Mouse (Mus musculus) kidney, embryonic 15.5 days (tissue): ENCODE results near the gene Prrt1. TPM values are rescaled to one million over a fixed set of nuclear protein-coding genes. Genes with fewer than 3 reads are reported as not detected.

Experiments
- ATAC-seq: fragments of 200-750 bp; cut with Nextera tagmentation; replicated peaks from 2 replicates; pipeline ENCODE4 v1.8.0; 2017; ENCODE audit warnings: moderate TSS enrichment; ENCODE audit not compliant: low FRiP score
- H3K27ac ChIP-seq: fragments of 300-500 bp; sonication (generic); 2 replicates; pipeline ENCODE4 v1.5.1; 2015; ENCODE audit warnings: mild to moderate bottlenecking, inconsistent platforms
- H3K27me3 ChIP-seq: fragments of 300-500 bp; sonication (generic); 2 replicates; pipeline ENCODE4 v1.6.1; 2015; ENCODE audit warnings: inconsistent platforms
- H3K36me3 ChIP-seq: fragments of 300-500 bp; sonication (generic); 2 replicates; pipeline ENCODE4 v1.6.1; 2015; ENCODE audit warnings: inconsistent platforms
- H3K4me1 ChIP-seq: fragments of 300-500 bp; sonication (generic); 2 replicates; pipeline ENCODE4 v1.6.1; 2015; ENCODE audit warnings: inconsistent platforms
- H3K4me2 ChIP-seq: fragments of 300-500 bp; sonication (generic); 2 replicates; pipeline ENCODE4 v1.6.1; 2015; ENCODE audit warnings: moderate library complexity, mild to moderate bottlenecking, inconsistent platforms
- H3K4me3 ChIP-seq: fragments of 300-500 bp; sonication (generic); replicated peaks from 2 replicates; pipeline ENCODE4 v1.5.1; 2015; ENCODE audit warnings: mild to moderate bottlenecking, inconsistent platforms
- H3K9ac ChIP-seq: fragments of 300-500 bp; sonication (generic); 2 replicates; pipeline ENCODE4 v1.6.1; 2015; ENCODE audit warnings: mild to moderate bottlenecking, inconsistent platforms
- H3K9me3 ChIP-seq: fragments of 300-500 bp; sonication (generic); replicated peaks from 2 replicates; pipeline ENCODE4 v1.6.1; 2016; ENCODE audit warnings: inconsistent platforms
- WGBS: fragments of 180-500 bp; shearing (Covaris S2); methylation state at CpG from one replicate; pipeline ENCODE4 v1.1.7; 2015; ENCODE audit warnings: mixed read lengths; 5-methylcytosine and 5-hydroxymethylcytosine counted together
- polyA plus RNA-seq: library from polyadenylated mRNA; unstranded; fragments of >200 nt; fragmentation: Nextera tagmentation; extraction: Ambion mirVana; gene quantifications from 2 replicates; pipeline ENCODE4 v1.2.1, GENCODE M21; 2015

Gene Prrt1
- polyA plus RNA-seq, 1 experiment from 2014 or later = 0.35 TPM

DNA sequence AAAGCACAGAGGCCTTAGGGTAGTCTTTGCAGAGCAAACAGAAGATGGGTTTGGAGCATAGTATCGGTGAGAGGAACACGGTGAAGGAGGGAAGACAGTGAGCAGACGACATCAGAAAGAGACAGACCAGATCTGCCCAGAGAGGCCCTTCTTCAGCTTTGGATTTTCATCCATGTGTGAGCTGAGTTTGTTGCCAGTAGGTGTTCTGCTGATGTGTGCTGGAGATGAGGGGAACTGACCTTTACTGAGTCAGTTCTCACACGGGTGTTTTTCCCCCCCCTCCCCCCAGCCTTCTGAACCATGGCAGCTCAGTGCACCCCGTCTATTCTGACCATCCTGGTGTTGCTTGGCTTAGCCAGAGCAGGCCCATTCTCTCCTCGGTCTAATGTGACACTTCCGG is 40.9 kb downstream of the Prrt1 start, which contains the start of gene Tnxb:
Gene Tnxb, plus strand, starts transcription at position 301 of the 400 bp plus-strand sequence.
- Histone ChIP-seq H3K4me3 (peak within 1 kb of the TSS; percentile 42), H3K4me2 (peak within 1 kb of the TSS; percentile 77), H3K27ac (no peak within 1 kb of the TSS), H3K9ac (peak within 1 kb of the TSS; percentile 29; the same call in 1 of the 2 replicates), H3K4me1 (peaks cover 15% of the 10 kb centered on the region), H3K36me3 (no peaks in the 10 kb centered on the region), H3K27me3 (peaks cover 73% of the 10 kb centered on the region), H3K9me3 (no peaks in the 10 kb centered on the region)
- 64% methylated on average over 7 of the region's 7 CpGs for WGBS
- ATAC-seq = no peak

DNA sequence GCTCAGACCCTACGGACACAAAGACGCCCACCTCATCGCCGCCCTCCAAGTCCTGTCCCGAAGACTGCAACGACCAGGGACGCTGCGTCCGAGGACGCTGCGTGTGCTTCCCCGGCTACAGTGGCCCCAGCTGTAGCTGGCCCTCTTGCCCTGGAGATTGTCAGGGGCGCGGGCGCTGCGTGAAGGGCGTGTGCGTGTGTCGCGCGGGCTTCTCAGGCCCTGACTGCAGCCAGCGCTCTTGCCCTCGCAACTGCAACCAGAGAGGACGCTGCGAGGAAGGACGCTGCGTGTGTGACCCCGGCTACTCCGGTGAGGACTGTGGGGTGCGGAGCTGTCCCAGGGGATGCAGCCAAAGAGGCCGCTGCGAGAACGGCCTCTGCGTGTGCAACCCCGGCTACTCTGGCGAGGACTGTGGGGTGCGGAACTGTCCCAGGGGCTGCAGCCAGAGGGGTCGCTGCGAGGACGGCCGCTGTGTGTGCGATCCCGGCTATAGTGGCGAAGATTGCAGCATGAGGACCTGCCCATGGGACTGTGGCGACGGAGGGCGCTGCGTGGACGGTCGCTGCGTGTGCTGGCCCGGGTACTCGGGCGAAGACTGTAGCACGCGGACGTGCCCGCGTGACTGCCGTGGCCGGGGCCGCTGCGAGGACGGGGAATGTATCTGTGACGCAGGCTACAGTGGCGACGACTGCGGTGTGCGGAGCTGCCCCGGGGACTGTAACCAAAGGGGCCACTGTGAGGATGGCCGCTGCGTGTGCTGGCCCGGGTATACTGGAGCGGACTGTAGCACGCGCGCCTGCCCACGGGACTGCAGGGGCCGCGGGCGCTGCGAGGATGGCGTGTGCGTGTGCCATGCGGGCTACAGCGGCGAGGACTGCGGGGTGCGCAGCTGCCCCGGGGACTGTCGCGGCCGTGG is 42.1 kb downstream of the Prrt1 start:
- Histone ChIP-seq H3K4me1 (peaks cover 15% of the 10 kb centered on the region), H3K4me3 (peak overlapping the region; percentile 42), H3K9me3 (no peaks in the 10 kb centered on the region), H3K27ac (no peak overlapping the region), H3K27me3 (peaks cover 71% of the 10 kb centered on the region), H3K36me3 (no peaks in the 10 kb centered on the region), H3K4me2 (peak overlapping the region; percentile 77), H3K9ac (peak overlapping the region; percentile 29)
- no peak; the same call in 1 of the 2 replicates for ATAC-seq
- WGBS = 8% methylated on average over 87 of the region's 93 CpGs

DNA sequence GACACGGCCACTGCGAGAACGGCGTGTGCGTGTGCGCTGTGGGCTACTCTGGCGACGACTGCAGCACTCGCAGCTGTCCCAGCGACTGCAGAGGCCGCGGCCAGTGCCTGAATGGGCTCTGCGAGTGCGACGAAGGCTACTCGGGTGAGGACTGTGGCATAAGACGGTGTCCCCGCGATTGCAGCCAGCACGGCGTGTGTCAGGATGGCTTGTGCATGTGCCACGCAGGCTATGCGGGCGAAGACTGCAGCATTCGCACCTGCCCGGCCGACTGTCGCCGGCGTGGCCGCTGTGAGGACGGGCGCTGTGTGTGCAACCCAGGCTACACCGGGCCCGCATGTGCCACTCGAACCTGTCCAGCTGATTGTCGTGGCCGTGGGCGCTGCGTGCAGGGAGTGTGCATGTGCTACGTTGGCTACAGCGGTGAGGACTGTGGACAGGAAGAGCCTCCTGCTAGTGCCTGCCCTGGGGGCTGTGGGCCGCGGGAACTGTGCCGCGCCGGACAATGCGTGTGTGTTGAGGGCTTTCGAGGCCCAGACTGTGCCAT is 43.0 kb downstream of the Prrt1 start:
- H3K4me2 ChIP-seq = peak overlapping the region; percentile 77
- H3K27ac ChIP-seq = no peak overlapping the region
- WGBS = 31% methylated on average over 49 of the region's 49 CpGs
- no peak for ATAC-seq
- peak overlapping the region; percentile 29; the same call in 1 of the 2 replicates for H3K9ac ChIP-seq
- H3K36me3 ChIP-seq = no peaks in the 10 kb centered on the region
- peaks cover 77% of the 10 kb centered on the region for H3K27me3 ChIP-seq
- peak overlapping the region; percentile 42 for H3K4me3 ChIP-seq
- H3K9me3 ChIP-seq = no peaks in the 10 kb centered on the region
- peaks cover 15% of the 10 kb centered on the region for H3K4me1 ChIP-seq

DNA sequence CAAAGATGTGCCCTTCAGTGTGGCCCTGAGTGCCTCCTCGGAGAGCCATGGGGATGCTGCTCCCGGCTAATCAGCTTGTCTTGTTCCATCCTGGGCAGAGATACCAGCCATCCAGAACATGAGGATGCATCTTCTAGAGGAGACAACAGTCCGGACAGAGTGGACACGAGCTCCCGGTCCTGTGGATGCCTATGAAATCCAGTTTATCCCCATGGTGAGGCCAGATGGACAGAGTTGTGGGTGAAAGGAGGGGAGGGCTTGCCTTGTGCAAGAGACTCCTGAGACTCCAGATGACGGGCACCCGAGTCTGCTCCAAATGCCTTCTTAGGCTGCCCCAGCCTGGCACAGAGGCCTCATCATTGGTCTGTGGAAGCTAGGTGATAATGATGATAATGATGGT is 43.8 kb downstream of the Prrt1 start:
- H3K4me2 ChIP-seq = no peak overlapping the region
- no peaks in the 10 kb centered on the region for H3K36me3 ChIP-seq
- peaks cover 81% of the 10 kb centered on the region for H3K27me3 ChIP-seq
- no peak for ATAC-seq
- no peak overlapping the region for H3K27ac ChIP-seq
- no peak overlapping the region for H3K9ac ChIP-seq
- H3K4me1 ChIP-seq = peaks cover 15% of the 10 kb centered on the region
- H3K9me3 ChIP-seq = no peaks in the 10 kb centered on the region
- no peak overlapping the region for H3K4me3 ChIP-seq
- WGBS = 82% methylated on average over 7 of the region's 7 CpGs

DNA sequence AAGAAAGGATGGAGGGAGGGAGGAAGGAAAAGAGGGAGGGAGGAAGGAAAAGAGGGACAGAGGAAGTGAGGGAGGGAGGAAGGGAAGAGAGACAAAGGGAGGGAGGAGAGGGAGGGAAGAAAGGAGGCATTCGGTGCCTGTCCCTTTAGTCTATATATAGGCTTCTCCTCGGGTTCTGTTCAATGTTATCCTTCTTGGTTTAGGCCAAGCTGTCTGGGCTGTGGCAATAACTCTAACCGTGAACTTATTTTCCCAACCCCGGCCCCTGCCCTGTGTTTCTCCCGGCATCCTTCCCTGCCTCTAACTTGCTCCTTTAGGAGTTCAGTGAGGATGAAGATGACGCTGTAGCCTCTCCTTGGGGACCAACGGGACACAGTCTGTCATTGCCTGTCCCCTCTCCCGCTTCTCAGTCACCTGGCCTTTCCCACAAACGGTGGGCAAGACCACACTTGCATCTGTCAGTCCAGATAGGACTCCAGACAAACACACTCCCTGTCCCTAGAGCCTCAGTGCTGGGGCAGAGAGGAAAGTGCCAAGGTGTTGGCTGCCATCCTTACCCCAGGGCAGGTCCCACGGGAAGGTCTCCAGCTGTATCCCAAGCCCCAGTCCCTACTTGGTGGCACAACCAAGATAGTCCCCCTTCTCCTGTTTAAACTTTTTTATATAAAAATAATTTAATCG is 45.3 kb downstream of the Prrt1 start:
- no peak overlapping the region for H3K4me3 ChIP-seq
- no peak overlapping the region for H3K4me2 ChIP-seq
- ATAC-seq = no peak
- H3K9me3 ChIP-seq = no peaks in the 10 kb centered on the region
- peaks cover 89% of the 10 kb centered on the region for H3K27me3 ChIP-seq
- H3K9ac ChIP-seq = no peak overlapping the region
- no peaks in the 10 kb centered on the region for H3K36me3 ChIP-seq
- 61% methylated on average over 11 of the region's 11 CpGs for WGBS
- no peak overlapping the region for H3K27ac ChIP-seq
- H3K4me1 ChIP-seq = peaks cover 15% of the 10 kb centered on the region

DNA sequence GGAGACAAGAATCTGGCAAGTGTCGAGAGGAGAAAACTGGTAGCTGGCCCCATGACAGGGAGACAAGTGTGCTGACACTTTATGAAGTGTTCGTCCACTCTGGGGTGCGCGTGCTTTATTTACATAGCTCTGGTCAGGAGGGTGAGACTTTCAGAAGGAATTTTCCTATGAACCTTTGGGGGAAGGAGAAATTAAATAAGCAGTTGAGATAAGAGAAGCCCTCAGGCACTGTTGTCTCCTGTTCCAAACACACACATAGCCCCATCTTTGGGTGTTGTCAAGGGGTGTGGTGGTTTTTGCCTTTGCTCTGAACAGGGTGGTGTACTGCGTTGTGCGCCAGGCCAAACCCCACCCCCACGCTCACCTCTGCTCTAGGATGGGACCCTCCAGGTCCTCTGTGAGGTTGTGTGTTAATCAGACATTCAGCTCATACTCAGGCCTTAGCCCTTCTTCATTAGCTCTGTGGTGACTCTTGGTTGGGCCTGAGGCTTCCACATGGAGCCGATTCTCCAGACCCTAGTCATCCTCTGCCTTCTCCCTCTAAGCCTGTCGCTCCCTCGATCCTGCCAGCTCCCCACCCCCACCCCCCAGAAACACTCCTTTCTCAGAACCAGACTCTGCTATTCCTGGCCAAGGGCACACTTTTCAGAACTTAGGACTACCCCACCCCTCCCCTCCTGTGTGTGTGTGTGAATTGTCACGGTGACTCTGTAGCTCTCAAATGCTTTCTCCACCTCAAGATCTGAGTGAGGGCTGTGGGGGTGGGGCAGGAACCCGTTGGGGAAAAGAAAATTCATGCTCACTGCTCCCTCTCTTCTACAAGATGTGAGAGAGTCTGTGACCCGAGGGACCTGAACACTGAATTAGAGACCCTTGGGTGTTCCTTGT is 46.1 kb downstream of the Prrt1 start:
- H3K36me3 ChIP-seq = no peaks in the 10 kb centered on the region
- no peaks in the 10 kb centered on the region for H3K9me3 ChIP-seq
- H3K4me3 ChIP-seq = no peak overlapping the region
- no peak overlapping the region for H3K9ac ChIP-seq
- H3K27ac ChIP-seq = no peak overlapping the region
- peaks cover 18% of the 10 kb centered on the region for H3K4me1 ChIP-seq
- ATAC-seq = no peak
- peaks cover 89% of the 10 kb centered on the region for H3K27me3 ChIP-seq
- no peak overlapping the region for H3K4me2 ChIP-seq
- 69% methylated on average over 13 of the region's 13 CpGs for WGBS

DNA sequence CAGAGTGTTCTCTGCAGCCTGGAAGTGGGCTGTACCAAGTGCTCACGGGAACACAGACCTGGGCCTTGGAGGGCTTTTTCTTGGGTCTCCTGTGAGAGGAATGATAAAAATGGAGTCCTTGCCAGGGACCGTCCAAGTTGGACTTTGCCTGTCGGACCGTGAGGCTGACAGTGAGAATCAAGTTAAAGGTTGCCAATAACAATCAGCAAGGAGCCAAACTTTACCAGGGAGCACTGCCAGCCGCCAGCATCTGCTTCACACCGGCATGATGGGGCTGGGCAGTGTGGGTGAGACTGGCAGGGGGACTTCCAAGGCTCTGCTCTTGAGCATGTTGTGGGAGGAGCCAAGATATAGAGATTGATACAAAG is 46.7 kb downstream of the Prrt1 start:
- no peaks in the 10 kb centered on the region for H3K36me3 ChIP-seq
- no peak overlapping the region for H3K4me2 ChIP-seq
- H3K27me3 ChIP-seq = peaks cover 83% of the 10 kb centered on the region
- H3K4me1 ChIP-seq = peaks cover 17% of the 10 kb centered on the region
- no peak for ATAC-seq
- H3K9ac ChIP-seq = no peak overlapping the region
- no peak overlapping the region for H3K4me3 ChIP-seq
- 78% methylated on average over 6 of the region's 6 CpGs for WGBS
- H3K9me3 ChIP-seq = no peaks in the 10 kb centered on the region
- H3K27ac ChIP-seq = no peak overlapping the region

DNA sequence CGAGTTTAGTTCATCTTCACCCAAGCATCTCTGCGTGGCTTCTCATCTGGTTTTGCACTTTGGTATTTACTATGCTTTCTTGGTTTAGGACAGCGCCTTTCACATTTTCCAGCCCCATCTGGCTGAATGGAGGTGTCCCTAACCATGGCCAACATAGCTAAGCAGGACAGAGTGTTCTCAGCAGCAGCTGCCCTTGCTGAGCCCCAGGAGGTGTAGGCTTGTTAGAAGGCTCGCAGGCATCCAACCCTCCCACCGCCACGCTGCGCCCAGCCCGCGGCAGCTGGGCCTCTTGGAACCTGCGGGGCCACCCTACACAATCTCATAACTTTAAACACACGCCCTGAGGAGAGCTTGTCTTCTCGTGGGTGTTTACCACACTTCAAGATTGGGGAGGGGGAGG is 47.3 kb downstream of the Prrt1 start:
- Histone ChIP-seq H3K4me2 (no peak overlapping the region), H3K27me3 (peaks cover 77% of the 10 kb centered on the region), H3K9ac (no peak overlapping the region), H3K36me3 (no peaks in the 10 kb centered on the region), H3K4me3 (no peak overlapping the region), H3K4me1 (peaks cover 17% of the 10 kb centered on the region), H3K27ac (no peak overlapping the region), H3K9me3 (no peaks in the 10 kb centered on the region)
- WGBS = 72% methylated on average over 12 of the region's 12 CpGs
- ATAC-seq = no peak

DNA sequence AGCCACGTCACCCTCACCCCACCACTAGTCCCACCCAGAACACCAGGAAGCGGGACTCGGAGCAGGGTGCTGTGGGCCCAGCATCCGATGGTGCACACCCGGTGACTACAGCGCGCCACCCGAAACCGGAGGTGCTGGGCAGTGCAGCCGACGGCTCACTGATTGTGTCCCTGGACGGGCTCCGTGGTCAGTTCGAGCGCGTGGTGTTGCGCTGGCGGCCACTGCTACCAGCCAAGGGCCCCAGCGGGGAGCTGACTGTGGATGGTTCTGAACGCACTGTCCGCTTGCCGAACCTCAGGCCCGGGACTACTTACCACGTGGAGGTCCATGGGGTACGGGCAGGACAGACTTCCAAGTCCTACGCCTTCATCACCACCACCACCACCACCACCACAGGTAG is 50.9 kb downstream of the Prrt1 start:
- Histone ChIP-seq H3K9ac (no peak overlapping the region), H3K27ac (no peak overlapping the region), H3K4me2 (no peak overlapping the region), H3K4me1 (peaks cover 31% of the 10 kb centered on the region), H3K4me3 (no peak overlapping the region), H3K9me3 (no peaks in the 10 kb centered on the region), H3K36me3 (no peaks in the 10 kb centered on the region), H3K27me3 (peaks cover 44% of the 10 kb centered on the region)
- no peak for ATAC-seq
- WGBS = 85% methylated on average over 26 of the region's 26 CpGs

DNA sequence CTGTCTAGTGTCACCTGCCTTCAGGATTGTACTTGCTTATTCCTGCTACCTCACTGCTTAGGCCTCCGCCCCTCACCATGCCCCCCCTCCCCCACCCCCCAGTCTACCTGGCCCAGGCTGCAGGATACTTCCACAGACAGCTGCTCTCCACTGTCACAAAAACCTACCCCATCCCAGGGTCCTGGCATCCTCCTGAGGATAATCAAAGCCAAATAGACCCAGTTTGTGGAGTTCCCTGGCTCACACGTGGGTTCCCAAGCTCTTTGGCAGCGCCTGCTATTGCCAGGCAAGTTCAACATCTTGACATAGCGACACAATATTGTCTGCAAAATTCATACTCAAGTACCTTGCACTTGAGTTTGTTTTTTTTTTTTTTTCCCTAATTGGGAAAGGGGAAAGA is 51.3 kb downstream of the Prrt1 start:
- peaks cover 41% of the 10 kb centered on the region for H3K27me3 ChIP-seq
- H3K4me2 ChIP-seq = no peak overlapping the region
- 82% methylated on average over 4 of the region's 4 CpGs for WGBS

DNA sequence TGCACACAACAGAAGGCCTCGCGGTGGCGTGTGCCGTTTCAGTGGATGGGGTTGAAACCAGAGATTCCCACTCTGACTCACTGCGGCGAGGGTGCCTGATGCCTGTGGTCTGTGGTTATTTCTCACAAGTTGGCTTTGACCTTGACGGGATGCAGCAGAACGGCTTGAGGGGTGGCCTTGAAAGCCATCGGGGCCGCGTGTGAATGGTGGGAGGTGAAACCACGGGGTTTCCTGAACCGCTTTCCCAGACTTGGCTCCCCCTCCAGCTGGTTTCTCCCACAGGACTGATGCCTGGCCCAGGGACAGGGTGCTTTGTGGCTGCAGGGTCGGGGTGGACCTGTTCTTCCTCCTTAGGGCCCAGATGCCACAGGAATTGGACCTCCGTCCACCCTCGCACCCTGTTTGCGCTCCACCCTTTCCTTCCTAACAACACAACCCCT is 51.8 kb downstream of the Prrt1 start:
- Histone ChIP-seq H3K27me3 (peaks cover 39% of the 10 kb centered on the region), H3K4me2 (no peak overlapping the region), H3K4me1 (peaks cover 35% of the 10 kb centered on the region), H3K36me3 (no peaks in the 10 kb centered on the region), H3K9me3 (no peaks in the 10 kb centered on the region), H3K27ac (no peak overlapping the region), H3K4me3 (no peak overlapping the region), H3K9ac (no peak overlapping the region)
- no peak for ATAC-seq
- 65% methylated on average over 17 of the region's 17 CpGs for WGBS

More for the DNA sequence above, 51.3 kb downstream of the Prrt1 start:
- ATAC-seq = no peak
- Histone ChIP-seq H3K9me3 (no peaks in the 10 kb centered on the region), H3K36me3 (no peaks in the 10 kb centered on the region), H3K4me3 (no peak overlapping the region), H3K27ac (no peak overlapping the region), H3K9ac (no peak overlapping the region), H3K4me1 (peaks cover 35% of the 10 kb centered on the region)
